Mouse (Mus musculus) bone marrow, adult 2 months (tissue): Measurements from ENCODE around the gene Gtf2ird1.

Source experiments
- CTCF ChIP-seq: fragments of 200-500 bp; IDR thresholded peaks from 2 replicates; pipeline ENCODE4 v1.5.1; 2011; ENCODE audit warnings: low read length, control low read depth; ENCODE audit not compliant: control insufficient read depth, insufficient read depth
- POLR2A ChIP-seq: fragments of 200-500 bp; IDR thresholded peaks from 2 replicates; pipeline ENCODE4 v1.6.1; 2011; ENCODE audit warnings: low read depth, mild to moderate bottlenecking, control low read depth, low read length, borderline replicate concordance; ENCODE audit not compliant: control insufficient read depth

DNA sequence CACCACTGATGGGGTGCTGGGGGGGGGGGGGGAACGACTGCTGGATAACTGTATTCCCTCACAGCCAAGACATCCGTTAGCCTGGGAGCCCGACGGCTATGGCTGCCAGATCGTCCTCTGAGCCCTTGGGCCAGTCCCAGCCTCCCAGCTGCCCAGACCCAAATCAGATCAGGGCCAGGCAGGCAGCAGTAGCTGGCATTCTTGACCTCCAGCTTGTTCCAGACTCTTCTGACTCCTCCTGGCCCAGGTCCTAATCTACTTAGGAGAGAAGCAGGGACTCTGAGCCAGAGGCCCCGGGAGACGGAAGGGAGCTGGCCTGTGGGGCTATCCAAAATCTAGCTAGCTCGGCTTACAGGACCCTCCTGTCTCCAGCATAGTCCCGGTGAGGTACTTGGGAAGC is 35.5 kb downstream of the Gtf2ird1 start:
- TF ChIP-seq CTCF (no peak), POLR2A (no peak)
